Mouse (Mus musculus) gastrocnemius, postnatal 36 days (tissue): Measurements from ENCODE around the gene Fos. TPM values are rescaled to one million over a fixed set of nuclear protein-coding genes. Genes with fewer than 3 reads are reported as not detected.

Source experiments
- DNase-seq, 2 experiments: peaks; one replicate each; pipeline ENCODE4 v3.0.0; 2022
- intact Hi-C: fragments of 180-260 bp; cut with DNase I; formaldehyde crosslinking; loops from one replicate; pipeline ENCODE4 v1.15.1; 2025
- long read RNA-seq, 2 experiments: library from polyadenylated mRNA; stranded (forward); transcript quantifications; one replicate each; pipeline ENCODE4 v2.0.0; 2021
- total RNA-seq, 2 experiments: library from RNA; stranded (reverse); gene quantifications; 2 replicates each; pipeline ENCODE4 v1.2.3; 2021

Fos gene
- total RNA-seq: 10 to 100 TPM in 1 of 2 experiments, 1 to 10 TPM in 1; 7.2 to 13.7 TPM
- long read RNA-seq, experiment 1, partial matches to known transcripts: 0 of 2 reads
- long read RNA-seq, experiment 1, other reads (novel, unspliced or antisense): 1 of 2 reads
- long read RNA-seq, experiment 2, partial matches to known transcripts: 1 of 4 reads
- long read RNA-seq, experiment 2, other reads (novel, unspliced or antisense): 0 of 4 reads

DNA sequence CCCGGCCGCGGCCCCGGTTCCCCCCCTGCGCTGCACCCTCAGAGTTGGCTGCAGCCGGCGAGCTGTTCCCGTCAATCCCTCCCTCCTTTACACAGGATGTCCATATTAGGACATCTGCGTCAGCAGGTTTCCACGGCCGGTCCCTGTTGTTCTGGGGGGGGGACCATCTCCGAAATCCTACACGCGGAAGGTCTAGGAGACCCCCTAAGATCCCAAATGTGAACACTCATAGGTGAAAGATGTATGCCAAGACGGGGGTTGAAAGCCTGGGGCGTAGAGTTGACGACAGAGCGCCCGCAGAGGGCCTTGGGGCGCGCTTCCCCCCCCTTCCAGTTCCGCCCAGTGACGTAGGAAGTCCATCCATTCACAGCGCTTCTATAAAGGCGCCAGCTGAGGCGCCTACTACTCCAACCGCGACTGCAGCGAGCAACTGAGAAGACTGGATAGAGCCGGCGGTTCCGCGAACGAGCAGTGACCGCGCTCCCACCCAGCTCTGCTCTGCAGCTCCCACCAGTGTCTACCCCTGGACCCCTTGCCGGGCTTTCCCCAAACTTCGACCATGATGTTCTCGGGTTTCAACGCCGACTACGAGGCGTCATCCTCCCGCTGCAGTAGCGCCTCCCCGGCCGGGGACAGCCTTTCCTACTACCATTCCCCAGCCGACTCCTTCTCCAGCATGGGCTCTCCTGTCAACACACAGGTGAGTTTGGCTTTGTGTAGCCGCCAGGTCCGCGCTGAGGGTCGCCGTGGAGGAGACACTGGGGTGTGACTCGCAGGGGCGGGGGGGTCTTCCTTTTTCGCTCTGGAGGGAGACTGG, at the start of gene Fos:
TSS of gene Fos (plus strand) at position 410 of the 817 bp plus-strand sequence.
- peak; percentile 83 to 91 for DNase-seq
- intact Hi-C loops: loop anchor here (1.0 to 2.0 kb wide), 2 partner anchors 37 to 99 kb away; partner anchors contain the start of gene Tmed10

DNA sequence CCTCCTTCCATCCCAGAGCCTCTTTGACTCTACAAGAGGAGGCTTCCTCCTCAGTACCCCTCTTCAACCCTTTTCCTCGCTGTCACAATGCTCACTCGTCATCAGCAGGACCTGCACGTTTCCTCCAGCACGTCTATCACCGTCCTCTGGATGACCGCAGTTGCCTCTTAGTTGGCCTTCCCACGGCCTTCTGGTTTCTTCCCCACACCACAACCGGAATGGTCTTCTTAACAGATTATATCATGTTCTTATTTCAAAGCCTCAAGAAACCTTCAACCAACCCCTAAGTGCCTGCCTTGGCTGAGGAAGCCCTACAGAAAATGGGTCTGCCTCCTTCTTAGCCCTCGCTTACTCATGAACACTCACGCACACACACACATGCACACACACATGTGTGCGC, 48.0 kb upstream of the Fos start:
- DNase-seq: no peak
- intact Hi-C loops: loop anchor here (5.0 kb wide), 1 partner anchor 38 kb away; no protein-coding TSS in a partner anchor

DNA sequence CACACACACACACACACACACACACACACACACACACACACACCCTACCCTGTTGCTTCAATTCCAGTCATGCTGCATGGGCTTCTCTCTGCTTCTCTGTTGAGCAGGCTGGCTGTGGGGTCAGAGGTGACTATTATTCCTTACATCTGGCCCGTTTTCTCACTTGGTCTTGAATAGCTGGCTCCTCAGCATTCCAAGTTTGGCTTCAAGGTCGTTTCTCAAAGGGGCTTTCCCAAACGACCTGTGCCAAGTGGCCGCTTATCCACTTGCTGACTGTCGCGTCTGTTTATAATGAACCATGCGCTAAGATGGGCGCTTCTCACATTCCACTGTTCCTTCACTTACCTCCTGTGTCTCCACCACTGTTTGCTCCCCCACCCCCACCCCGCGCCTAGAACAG, 47.6 kb upstream of the Fos start:
- intact Hi-C loops: loop anchor here (5.0 kb wide), 1 partner anchor 39 kb away; no protein-coding TSS in a partner anchor
- no peak for DNase-seq

DNA sequence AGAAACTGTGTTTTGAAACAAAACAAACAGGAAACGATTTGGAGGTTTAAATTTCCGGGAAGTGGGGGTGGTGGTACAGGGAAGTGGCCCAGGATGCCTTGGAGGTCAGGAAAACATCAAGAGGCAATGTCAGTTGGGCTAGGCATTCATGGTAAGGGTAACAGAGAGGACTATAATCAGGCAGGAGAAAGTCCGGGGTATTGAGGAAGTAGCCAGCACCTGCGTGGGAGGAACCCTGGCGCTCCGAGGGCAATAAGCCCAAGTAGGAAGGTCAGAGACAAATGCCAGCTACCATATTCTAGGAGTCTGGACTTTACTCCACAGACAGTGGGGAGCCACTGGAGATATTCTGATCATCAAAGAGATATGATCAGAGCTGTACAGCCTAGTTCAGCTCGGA, 45.9 kb upstream of the Fos start:
- DNase-seq: no peak
- intact Hi-C loops: loop anchor here (5.0 kb wide), 1 partner anchor 41 kb away; no protein-coding TSS in a partner anchor

DNA sequence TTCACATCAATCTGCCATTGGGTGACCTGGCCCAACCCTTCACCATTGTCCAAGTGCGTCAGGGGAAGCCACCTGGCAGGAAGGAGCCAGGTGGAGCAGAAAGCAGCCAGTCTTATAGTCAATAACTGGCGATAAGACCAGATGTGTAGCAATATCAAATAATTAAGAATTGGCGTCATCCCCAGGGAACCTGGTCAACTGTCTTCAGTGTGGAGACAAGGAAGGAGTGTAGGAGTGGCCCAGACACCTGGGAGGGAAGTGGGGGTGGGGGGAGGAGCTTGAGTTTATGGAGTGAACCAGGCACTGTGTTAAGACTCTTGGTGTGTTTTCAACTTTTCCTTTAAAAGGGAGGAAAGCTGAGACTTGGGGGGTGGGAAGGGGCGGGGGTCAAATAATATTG, 43.7 kb upstream of the Fos start:
- intact Hi-C loops: loop anchor here (5.0 kb wide), 1 partner anchor 43 kb away; no protein-coding TSS in a partner anchor
- no peak for DNase-seq

DNA sequence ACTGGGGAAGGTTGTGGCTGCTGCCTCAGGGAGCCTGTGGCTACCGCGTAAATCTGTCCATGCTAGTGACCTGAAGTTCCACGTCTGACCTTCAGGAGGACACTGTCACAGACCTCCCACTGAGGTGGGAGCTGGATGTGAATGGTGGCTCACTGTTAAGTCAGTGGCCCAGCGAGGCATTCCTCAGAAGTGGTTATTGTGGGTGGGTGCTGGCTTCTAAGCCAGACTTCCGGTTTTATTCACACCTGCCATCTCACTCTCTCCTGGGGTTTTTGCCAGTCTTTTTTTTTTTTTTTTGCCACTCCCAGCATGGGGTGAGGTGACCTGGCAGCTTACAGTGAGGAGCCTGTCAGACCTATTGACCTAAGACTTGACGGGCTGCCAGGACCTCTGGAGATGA, 43.3 kb upstream of the Fos start:
- intact Hi-C loops: no loop called here
- DNase-seq: no peak

DNA sequence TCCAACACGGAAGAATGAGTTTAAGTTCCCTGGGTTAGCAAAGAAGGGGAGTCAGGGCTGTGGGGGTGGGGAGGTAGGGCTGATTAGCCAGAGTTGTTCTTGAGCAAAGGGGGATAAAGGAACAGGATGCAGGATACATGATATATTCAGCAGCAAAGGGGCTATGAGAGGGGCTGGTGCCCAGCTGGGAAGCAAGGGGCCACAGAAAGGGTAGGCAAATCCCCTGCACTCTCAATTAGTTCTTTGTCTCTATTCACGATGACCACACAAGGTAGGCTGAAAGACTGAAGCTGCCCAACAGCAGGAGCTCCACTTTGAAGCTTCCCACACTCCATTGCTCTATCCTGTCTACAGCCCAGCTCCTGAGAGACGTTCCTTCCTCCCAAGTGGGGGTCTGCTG, 39.8 kb upstream of the Fos start:
- intact Hi-C loops: no loop called here

DNA sequence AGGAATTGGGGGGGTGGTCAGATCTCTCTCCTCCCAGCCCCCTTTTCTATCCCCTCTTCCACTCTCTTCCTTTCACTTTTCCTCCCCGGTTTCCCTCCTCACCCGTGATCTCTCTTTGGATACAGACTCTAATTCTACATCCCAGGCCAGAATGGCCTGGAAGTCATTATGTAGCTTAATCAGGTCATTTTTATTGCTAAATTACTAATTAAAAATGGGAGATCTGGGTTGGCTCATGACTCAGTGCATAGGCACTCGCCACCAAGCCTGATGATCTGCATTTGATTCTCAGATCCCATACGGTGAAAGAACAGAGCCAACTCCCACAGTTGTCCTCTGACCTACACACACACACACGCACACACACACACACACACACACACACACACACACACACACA, 39.2 kb upstream of the Fos start:
- intact Hi-C loops: no loop called here
- no peak for DNase-seq

More for the DNA sequence above, 39.8 kb upstream of the Fos start:
- no peak for DNase-seq

DNA sequence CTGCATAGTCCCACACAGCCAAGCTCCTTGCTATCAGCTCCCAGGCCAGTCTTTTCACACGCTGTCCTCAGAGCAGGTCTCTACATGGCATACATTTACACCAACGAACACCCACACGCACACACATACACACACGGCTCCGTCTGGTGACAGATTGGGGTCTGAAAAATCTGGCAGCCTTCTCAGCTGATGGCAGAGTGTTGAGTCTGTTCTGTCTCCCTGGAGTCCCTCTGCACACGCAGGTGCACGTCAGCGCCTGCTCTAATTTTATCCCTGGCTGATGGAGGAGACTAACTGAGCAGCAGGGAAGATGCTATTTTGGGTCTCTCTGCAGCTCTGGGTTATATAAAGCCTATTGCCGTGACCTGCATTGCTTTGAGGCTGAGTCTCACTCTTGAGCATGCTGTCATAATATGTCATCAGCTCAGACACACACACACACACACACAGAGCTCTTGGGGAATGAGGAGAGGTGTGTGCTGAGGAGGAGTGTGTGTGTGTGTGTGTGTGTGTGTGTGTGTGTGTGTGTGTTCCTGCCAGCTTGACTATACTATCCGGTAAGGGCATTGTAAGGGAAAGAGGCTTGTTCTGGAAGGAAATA, 37.6 kb upstream of the Fos start:
- peak; percentile 43 to 56 for DNase-seq
- intact Hi-C loops: loop anchor here (2.0 kb wide), 1 partner anchor 37 kb away; the partner anchor contains the start of gene Fos

DNA sequence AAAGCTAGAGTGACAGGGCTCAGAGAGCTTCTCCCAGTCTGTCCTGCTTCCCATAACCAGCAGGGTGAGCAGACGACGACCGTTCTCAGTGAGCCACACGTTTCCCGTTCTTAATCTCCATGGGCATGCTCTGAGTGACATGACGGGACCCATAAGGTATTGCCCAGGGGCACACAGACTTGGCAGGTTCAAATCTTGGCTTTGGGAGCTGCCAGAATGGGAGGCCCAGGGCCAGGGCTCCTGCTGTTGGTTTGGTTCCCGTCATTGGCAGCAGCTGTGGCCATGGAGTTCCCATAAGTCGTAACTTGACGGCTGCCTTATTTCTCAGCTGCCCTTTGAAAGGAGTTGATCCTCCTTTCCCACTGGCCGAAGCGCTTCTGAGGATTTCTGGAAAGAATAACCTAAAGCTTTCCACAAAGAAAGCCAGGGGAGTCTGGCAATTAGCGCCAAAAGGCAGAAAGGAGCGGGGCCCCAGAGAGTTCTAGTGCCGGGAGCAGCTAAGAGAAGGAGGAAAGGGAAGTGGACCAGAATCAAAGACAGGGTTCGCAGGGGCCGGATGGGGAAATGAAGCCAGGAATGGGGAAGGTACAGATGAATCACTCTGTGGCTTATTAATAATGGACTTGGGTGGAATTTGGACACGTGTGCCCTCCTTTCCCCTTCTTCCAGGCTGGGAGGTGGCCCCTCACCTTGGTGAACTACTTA, 36.4 kb upstream of the Fos start:
- intact Hi-C loops: loop anchor here (2.0 kb wide), 1 partner anchor 35 kb away; the partner anchor contains the start of gene Fos
- peak; percentile 48 to 61 for DNase-seq

DNA sequence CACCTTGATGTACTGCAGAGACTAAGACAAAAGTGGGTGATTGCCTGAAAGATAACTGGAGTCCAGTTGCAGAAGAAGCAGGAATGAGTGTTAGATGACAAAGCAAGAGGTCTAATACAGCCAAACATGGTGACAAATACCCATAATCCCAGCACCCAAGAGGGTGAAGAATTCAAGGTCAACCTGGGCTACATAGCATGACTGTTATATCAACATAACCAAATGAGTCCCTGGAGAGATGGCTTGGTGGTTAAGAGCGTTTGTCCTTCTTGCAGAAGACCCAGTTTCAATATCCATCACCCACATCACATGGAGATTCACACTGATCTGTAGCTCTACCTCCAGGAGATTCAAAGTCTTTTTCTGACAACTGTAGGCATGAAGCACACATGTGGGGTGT, 30.2 kb upstream of the Fos start:
- intact Hi-C loops: no loop called here
- no peak for DNase-seq

DNA sequence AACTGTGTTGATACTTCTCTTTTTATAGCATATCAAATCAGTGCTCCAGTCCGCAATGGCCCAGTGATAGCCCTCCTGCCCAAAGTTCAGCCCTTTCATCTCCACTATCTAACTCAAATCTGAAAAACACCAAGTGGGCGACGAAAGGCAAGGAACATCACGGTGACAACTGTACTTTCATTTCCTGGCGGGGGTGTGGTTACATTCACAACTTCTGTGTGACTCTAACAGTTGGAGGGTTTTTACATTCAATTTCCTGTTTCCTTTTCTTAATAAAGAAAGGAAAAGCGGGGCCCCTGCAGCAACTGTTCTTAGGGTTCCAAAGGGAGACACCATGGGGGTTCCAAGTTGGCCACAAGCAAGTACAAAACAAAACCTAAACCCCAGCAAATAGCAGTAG, 29.0 kb upstream of the Fos start:
- intact Hi-C loops: no loop called here
- DNase-seq: no peak

DNA sequence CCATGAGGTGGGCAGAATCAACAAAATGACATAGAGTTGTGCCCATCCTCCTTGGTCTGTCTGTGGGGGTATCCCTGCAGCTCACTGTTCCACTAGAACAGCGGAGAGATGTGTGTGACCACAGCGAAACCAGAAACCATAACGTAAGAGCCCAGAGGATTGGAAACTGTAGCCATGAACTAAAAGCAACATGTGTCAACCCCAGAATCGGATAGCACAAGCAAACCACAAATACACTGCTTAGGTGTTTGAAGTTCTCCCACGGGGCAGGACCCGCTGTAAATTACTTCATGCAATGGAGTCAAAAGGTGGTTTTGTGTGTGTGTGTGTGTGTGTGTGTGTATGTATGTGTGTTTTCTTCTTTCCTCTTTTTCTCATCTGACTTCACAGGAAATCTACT, 26.7 kb upstream of the Fos start:
- intact Hi-C loops: no loop called here
- DNase-seq: no peak

DNA sequence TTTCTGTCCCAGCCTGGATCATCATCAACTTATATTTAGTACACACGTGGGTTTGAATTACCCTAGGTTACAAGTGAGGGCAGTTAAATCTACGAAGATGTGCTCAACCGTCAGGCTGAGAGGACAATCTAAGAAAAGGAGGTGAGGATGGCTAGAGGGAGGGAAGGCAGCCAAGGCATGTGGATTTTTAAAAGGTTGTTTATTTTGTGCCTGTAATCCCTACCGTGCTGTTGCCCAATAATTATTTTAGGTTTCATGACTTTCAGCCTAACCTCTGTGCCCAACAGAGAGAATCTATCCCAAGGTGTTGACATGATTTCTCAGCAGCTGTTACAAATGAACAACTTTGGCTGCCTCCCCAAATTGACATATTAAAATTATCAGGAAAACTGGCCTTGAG, 26.2 kb upstream of the Fos start:
- intact Hi-C loops: no loop called here
- DNase-seq: no peak

DNA sequence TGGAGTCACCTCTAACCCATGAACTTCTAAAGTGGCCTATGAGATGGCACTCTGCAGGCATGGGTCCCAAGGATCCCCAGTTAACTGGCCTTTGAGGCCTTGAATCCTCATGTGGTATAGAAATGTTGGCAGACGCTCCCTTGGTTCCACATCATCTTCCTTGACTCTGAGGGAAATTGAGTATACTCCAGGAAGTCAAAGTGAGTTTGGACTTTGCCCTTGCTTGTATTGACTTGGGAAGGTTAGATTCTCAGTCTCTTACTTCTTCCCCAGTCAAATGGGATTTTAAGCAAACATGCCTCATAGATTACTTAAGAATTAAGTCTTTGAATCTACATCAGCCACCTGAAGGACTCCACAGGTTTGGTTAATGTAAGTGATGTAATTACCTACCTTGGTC, 24.2 kb upstream of the Fos start:
- intact Hi-C loops: no loop called here
- DNase-seq: no peak

DNA sequence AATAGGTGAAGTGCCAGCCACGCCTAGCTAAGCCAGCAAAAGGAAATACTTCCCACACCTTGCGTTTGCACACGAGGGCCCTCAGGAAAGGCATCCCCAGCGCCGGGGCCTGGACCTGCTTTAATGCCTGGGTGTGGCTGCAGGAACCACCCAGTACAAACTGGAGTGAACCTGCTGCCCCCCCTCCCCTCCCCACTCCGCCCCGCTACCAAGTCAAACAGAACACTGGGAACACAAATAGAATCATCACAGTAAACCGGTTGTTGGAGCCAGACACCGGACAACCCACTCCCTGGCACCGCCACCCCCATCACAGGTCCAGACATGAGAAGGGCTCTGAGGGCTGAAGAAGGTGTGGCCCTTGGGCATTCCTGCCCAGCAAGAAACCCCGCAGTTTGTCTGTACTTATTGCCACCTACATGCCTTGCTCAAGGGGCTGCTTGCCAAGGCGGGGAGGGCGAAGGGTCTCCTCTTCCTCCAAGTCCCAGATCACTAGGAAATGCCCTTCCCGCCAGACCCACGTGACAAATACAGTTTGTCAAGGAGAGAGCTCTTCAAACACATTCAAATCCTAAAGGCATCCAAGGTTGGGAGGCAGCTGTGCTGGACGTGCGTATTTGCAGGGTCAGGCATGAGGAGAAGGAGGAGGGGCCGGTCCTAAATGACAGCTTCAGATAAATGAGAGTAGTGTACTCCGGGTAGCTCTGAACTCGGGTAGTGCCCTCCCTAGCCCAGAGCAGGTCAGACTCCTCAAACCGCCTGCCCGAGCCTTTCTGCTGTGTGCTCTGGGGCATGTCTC, 21.8 kb upstream of the Fos start:
- intact Hi-C loops: no loop called here
- DNase-seq: no peak

DNA sequence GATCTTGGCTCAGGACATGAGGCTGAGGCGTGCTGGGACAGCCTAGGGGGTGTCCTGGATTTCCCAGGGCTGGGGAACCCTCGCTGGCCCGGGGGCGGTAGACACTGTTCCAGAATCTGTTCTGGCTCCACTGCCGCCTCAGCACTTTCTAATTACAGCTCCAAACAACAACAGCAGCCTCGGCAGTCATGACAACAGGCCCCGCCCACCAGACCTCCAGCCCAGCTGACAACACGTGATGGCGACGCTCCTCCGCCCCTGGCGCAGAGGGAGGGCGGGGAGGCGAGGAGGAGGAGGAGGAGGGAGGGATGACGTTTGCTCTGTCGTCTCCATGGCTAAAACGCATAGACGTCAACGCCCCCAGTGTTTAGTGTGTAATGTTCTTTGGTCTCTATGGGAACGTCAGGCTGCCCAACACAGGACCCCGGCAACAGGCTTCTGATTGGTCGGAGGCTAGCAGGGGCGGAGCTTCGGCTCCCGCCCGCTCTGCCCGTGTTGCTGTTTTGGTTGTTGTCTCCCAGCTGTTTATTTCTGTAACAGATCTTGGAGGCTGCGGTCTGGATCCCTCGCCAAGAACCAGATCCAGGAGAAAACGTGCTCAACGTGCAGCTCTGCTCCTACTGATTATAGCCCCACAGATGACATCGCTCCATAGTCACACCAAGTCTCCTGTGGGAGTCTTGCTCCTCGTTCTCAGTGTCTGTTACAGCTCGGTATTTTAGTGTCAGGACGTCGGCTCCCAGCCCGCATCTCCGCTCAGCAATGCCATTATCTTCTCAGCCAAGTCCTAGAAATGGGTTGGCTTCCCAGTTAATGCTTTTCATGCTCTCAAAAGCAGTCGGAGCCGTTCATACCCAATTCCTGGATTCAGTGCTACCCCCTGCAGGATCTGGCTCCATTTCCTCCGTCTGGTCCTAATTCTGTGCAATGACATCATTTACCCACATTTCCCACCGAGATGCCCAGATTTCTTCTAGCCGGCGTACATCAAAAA, 18.3 kb upstream of the Fos start:
- intact Hi-C loops: no loop called here
- peak; percentile 97 to 98 for DNase-seq

DNA sequence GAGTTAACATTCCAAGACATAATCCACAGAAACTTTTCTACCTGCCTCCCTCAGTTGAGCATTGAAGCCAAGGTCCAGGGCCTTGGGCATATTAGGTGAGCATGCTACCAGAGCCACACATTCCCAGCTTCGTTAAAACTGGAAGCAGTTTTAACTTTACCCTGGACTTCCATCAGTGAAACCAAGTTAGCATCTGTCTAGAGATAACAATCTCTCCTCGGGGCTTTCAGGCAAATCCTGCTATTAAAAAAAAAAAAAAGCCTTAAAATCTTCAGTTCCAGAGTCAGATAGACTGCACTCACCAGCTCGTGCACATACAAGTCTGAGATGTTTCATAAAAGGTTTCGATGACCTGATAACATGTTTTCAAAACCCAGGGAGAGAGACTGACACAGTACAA, 17.4 kb upstream of the Fos start:
- DNase-seq: no peak
- intact Hi-C loops: no loop called here
